Comparison of ENCODE assay signal across 18 mouse cellular contexts in genomic region chr12:88218059-88218458, GRCm38 (mm10). TPM values are rescaled to one million over a fixed set of nuclear protein-coding genes. Genes with fewer than 3 reads are reported as not detected.
DNase-seq lines count a peak whose midpoint lies in the region; ATAC-seq and TF ChIP-seq lines count a peak whose summit lies in the region.
"Not testable (repeated sequence)": the region's sequence is repeated elsewhere in the genome, so short reads cannot be mapped to it uniquely, and the experiment has no call there.
"Had no signal": no experiment of that assay in that cellular context is flagged by ENCODE, and none has a peak within 500 bp of the region (broad histone marks: within the 10 kb centered on the region; RNA-seq: fewer than 3 reads in every experiment).

No protein-coding gene starts in this region.

- not testable (repeated sequence) for DNase-seq in G1E (ENCODE audit: low spot score)
- DNase-seq in MEL (ENCODE audit: low read depth, low spot score) (peak; percentile 82), MEL-GATA-1-ER (ENCODE audit: extremely low read depth, low read depth) (peak; percentile 80)

- not testable (repeated sequence) for H3K9ac ChIP-seq in MEL (ENCODE audit: control insufficient read depth, low read depth, low read length, poor library complexity, severe bottlenecking)

- H3K27me3 ChIP-seq in G1E (ENCODE audit: insufficient read depth, low read length); MEL (ENCODE audit: control insufficient read depth in 1 of 2, insufficient read depth in 2 of 2, low read length in 2 of 2): not testable (repeated sequence)

- not testable (repeated sequence) for TF ChIP-seq CTCF in G1E (IDR thresholded peaks at IDR 0.05; ENCODE audit: low read depth, low read length); MEL (IDR thresholded peaks at IDR 0.05 in 2 of 3, conservative IDR thresholded peaks at IDR 0.05 in 1 of 3; ENCODE audit: control insufficient read depth in 1 of 3, insufficient read depth in 1 of 3, low read depth in 2 of 3, low read length in 3 of 3, poor library complexity in 1 of 3, severe bottlenecking in 1 of 3)

- H3K27ac ChIP-seq in MEL (ENCODE audit: control insufficient read depth, low read depth, low read length) = peak overlapping the region; percentile 87

- H3K4me3 ChIP-seq in G1E (ENCODE audit: low read depth, low read length); MEL (ENCODE audit: control insufficient read depth in 1 of 2, insufficient read depth in 1 of 2, low read depth in 2 of 2, low read length in 2 of 2): not testable (repeated sequence)

- H3K36me3 ChIP-seq in G1E (replicated peaks) = not testable (repeated sequence)
- peaks cover 0 to 11% of the 10 kb centered on the region in 2 experiments; a peak in 2 of 4 replicates for H3K36me3 ChIP-seq in MEL (ENCODE audit: control insufficient read depth in 1 of 2, insufficient read depth in 2 of 2, low read length in 2 of 2)

- ATAC-seq in G1E (ENCODE audit: extremely low read depth, insufficient number of reproducible peaks, low FRiP score, poor library complexity, severe bottlenecking) = peak; percentile 76

- not testable (repeated sequence) for TF ChIP-seq RAD21 in MEL (IDR thresholded peaks at IDR 0.05; ENCODE audit: low read depth, low read length)

- peak; percentile 78 to 83 for TF ChIP-seq EP300 in MEL (IDR thresholded peaks at IDR 0.05; ENCODE audit: low read depth in 1 of 2, low read length in 2 of 2)

- H3K9me3 ChIP-seq in G1E (replicated peaks) = peaks cover 27% of the 10 kb centered on the region
- not testable (repeated sequence) for H3K9me3 ChIP-seq in MEL (replicated peaks; ENCODE audit: insufficient read depth, low read length)

- H3K79me2 ChIP-seq in MEL (ENCODE audit: control insufficient read depth, insufficient read depth, low read length, poor library complexity) = not testable (repeated sequence)

- TF ChIP-seq POLR2A in MEL (IDR thresholded peaks at IDR 0.05; ENCODE audit: control insufficient read depth in 1 of 2, insufficient read depth in 1 of 2, low read depth in 1 of 2, low read length in 2 of 2, poor library complexity in 1 of 2) = not testable (repeated sequence)

- H3K4me1 ChIP-seq in G1E (ENCODE audit: insufficient read depth, low read depth, low read length) (peaks cover 62% of the 10 kb centered on the region), MEL (ENCODE audit: control insufficient read depth in 1 of 2, insufficient read depth in 2 of 2, low read length in 2 of 2) (peaks cover 10 to 20% of the 10 kb centered on the region in 2 experiments)

TF ChIP-seq in MEL, 35 proteins besides CTCF, POLR2A, EP300 and RAD21:
- TF ChIP-seq TCF12 (IDR thresholded peaks at IDR 0.05; ENCODE audit: low read depth, low read length) (peak; percentile 81), MYC (IDR thresholded peaks at IDR 0.05; ENCODE audit: low read depth, low read length) (peak; percentile 49; the same call in 1 of the 2 replicates), GATA1 (IDR thresholded peaks at IDR 0.05; ENCODE audit: low read depth, low read length) (peak; percentile 81), TAL1 (IDR thresholded peaks at IDR 0.05; ENCODE audit: low read length) (peak; percentile 80), RCOR1 (IDR thresholded peaks at IDR 0.05; ENCODE audit: low read depth, low read length) (peak; percentile 58; the same call in 1 of the 2 replicates), HCFC1 (IDR thresholded peaks at IDR 0.05; ENCODE audit: low read depth, low read length) (peak; percentile 41; the same call in 1 of the 2 replicates), SMC3 (IDR thresholded peaks at IDR 0.05; ENCODE audit: low read depth, low read length) (0 out of 2 replicates have a peak, but pooled peaks have one; percentile 1), MYB (IDR thresholded peaks at IDR 0.05; ENCODE audit: low read depth, low read length) (peak; percentile 81; the same call in 1 of the 2 replicates), SIN3A (IDR thresholded peaks at IDR 0.05; ENCODE audit: low read length) (peak; percentile 66; the same call in 1 of the 2 replicates), ETS1 (IDR thresholded peaks at IDR 0.05; ENCODE audit: low read depth, low read length) (peak; percentile 71)

RNA-seq across cellular contexts. Expression of gene Gm8332, which starts 31.8 kb away (rescaled TPM):
- total RNA-seq in G1E (2014; fragmentation: Nextera tagmentation) (6.8 and 7.9 TPM in 2 replicates), G1E (2017) (1.9 and 2.1 TPM in 2 replicates), MEL (2012; rRNA removed) (not detected in 2 replicates)
- polyA plus RNA-seq in G1E (2012) (1.3 and 2.2 TPM in 2 replicates), MEL (2012; ENCODE audit: insufficient read depth in 1 of 2, insufficient read length in 2 of 2, low read depth in 1 of 2, low replicate concordance in 2 of 2, missing spikeins in 1 of 2) (not detected)
- total RNA-seq: adrenal gland, adult 18-20 months; adrenal gland, adult 2 months; adrenal gland, adult 8-10 months; adrenal gland, postnatal 10 days; adrenal gland, postnatal 14 days; adrenal gland, postnatal 25 days; adrenal gland, postnatal 36 days; adrenal gland, postnatal 4 days; CH12.LX had no signal
- polyA plus RNA-seq: activated CD4-positive, CD25-positive, alpha-beta regulatory T cell, adult 4 months; adrenal gland, adult 2 months; brain, embryonic 14.5 days; CD4-positive, CD25-positive, alpha-beta regulatory T cell, adult 4 months; cerebellum, adult 2 months had no signal

RNA-seq across cellular contexts. Expression of gene Gm10436, which starts 36.2 kb away (rescaled TPM):
- total RNA-seq in G1E (2014; fragmentation: Nextera tagmentation) = not detected in 2 replicates
- 0.17 TPM in 1 of 2 replicates, not detected in the other for total RNA-seq in G1E (2017)
- polyA plus RNA-seq in G1E (2012) = not detected in 2 replicates
- not detected in 2 replicates for total RNA-seq in MEL (2012; rRNA removed)
- polyA plus RNA-seq in MEL (2012; ENCODE audit: insufficient read depth in 1 of 2, insufficient read length in 2 of 2, low read depth in 1 of 2, low replicate concordance in 2 of 2, missing spikeins in 1 of 2) = not detected
- total RNA-seq: adrenal gland, adult 18-20 months; adrenal gland, adult 2 months; adrenal gland, adult 8-10 months; adrenal gland, postnatal 10 days; adrenal gland, postnatal 14 days; adrenal gland, postnatal 25 days; adrenal gland, postnatal 36 days; adrenal gland, postnatal 4 days; CH12.LX; ES-E14 had no signal
- polyA plus RNA-seq: activated CD4-positive, CD25-positive, alpha-beta regulatory T cell, adult 4 months; adrenal gland, adult 2 months; brain, embryonic 14.5 days; CD4-positive, CD25-positive, alpha-beta regulatory T cell, adult 4 months; cerebellum, adult 2 months; Patski had no signal

RNA-seq across cellular contexts. Expression of gene Gm5662, which starts 56.2 kb away (rescaled TPM):
- total RNA-seq in G1E (2014; fragmentation: Nextera tagmentation) = 3.8 and 5.3 TPM in 2 replicates
- 1.3 and 1.5 TPM in 2 replicates for total RNA-seq in G1E (2017)
- polyA plus RNA-seq in G1E (2012) = 0.08 and 0.37 TPM in 2 replicates
- total RNA-seq in MEL (2012; rRNA removed) = not detected in 2 replicates
- polyA plus RNA-seq in MEL (2012; ENCODE audit: insufficient read depth in 1 of 2, insufficient read length in 2 of 2, low read depth in 1 of 2, low replicate concordance in 2 of 2, missing spikeins in 1 of 2) = not detected
- total RNA-seq: adrenal gland, adult 18-20 months; adrenal gland, adult 2 months; adrenal gland, adult 8-10 months; adrenal gland, postnatal 10 days; adrenal gland, postnatal 14 days; adrenal gland, postnatal 25 days; adrenal gland, postnatal 36 days; adrenal gland, postnatal 4 days; CH12.LX had no signal
- polyA plus RNA-seq: activated CD4-positive, CD25-positive, alpha-beta regulatory T cell, adult 4 months; adrenal gland, adult 2 months; brain, embryonic 14.5 days; CD4-positive, CD25-positive, alpha-beta regulatory T cell, adult 4 months; cerebellum, adult 2 months had no signal
